Mouse (Mus musculus): ENCODE measurements around the gene Cd93. TPM values are rescaled to one million over a fixed set of nuclear protein-coding genes. Genes with fewer than 3 reads are reported as not detected.

Cd93 gene
- polyA plus RNA-seq, 1 experiment from 2014 or later, result 5.9 TPM

- H3K9me3 ChIP-seq (replicated peaks), result no peaks in the 10 kb centered on the region
- no peak overlapping the region for H3K4me2 ChIP-seq
- H3K9ac ChIP-seq, result no peak overlapping the region
- H3K4me1 ChIP-seq, result no peaks in the 10 kb centered on the region
- no peak overlapping the region for H3K27ac ChIP-seq
- no peaks in the 10 kb centered on the region for H3K27me3 ChIP-seq
- ATAC-seq, result no peak
- H3K36me3 ChIP-seq (ENCODE audit: poor library complexity, severe bottlenecking), result no peaks in the 10 kb centered on the region
- no peak overlapping the region for H3K4me3 ChIP-seq
These were observed 12.0 kb upstream of the Cd93 start for GRCm38 (mm10) chr2:148455341-148455740.

DNA sequence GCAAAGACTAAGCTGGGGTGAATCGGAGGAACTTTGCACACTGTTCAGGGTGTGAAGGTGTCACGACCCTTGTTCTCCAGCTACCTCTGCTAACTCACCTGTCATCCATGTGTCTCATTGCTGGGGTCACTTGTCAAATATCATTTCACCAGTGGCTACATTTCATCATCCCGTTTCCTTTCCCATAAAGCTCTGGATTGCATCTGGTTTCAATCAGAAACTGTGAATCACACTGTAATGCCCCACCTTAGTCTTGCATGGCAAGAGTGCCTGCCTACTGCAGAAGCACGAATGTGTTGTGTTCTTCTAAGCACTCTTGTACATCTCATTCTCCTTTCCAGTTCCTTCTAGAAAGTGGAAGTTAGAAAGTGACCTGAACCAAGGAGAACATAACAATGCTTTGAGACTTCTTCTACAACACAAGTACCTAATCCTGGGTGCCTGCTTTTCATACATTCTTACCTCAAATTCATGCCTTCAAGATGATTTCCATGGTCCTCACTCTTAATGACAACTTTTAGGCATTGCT is 10.7 kb upstream of the Cd93 start:
- no peak overlapping the region for H3K4me2 ChIP-seq
- H3K27me3 ChIP-seq, result no peaks in the 10 kb centered on the region
- no peaks in the 10 kb centered on the region for H3K36me3 ChIP-seq (ENCODE audit: poor library complexity, severe bottlenecking)
- WGBS, result 82% methylated on average over 4 of the region's 4 CpGs
- no peaks in the 10 kb centered on the region for H3K9me3 ChIP-seq (replicated peaks)
- H3K27ac ChIP-seq, result no peak overlapping the region
- H3K4me3 ChIP-seq, result no peak overlapping the region
- H3K9ac ChIP-seq, result no peak overlapping the region
- ATAC-seq, result no peak
- no peaks in the 10 kb centered on the region for H3K4me1 ChIP-seq

GRCm38 (mm10) chr2:148453061-148453460 is 9.7 kb upstream of the Cd93 start:
- 87% methylated on average over 3 of the region's 3 CpGs for WGBS
- H3K9ac ChIP-seq, result no peak overlapping the region
- ATAC-seq, result no peak

GRCm38 (mm10) chr2:148451498-148451897 is 8.1 kb upstream of the Cd93 start:
- Histone ChIP-seq H3K4me3 (no peak overlapping the region), H3K9ac (no peak overlapping the region), H3K4me1 (no peaks in the 10 kb centered on the region), H3K36me3 (ENCODE audit: poor library complexity, severe bottlenecking) (no peaks in the 10 kb centered on the region), H3K27ac (no peak overlapping the region), H3K4me2 (no peak overlapping the region), H3K27me3 (no peaks in the 10 kb centered on the region), H3K9me3 (replicated peaks) (no peaks in the 10 kb centered on the region)
- 70% methylated on average over 5 of the region's 5 CpGs for WGBS
- ATAC-seq, result no peak

More at GRCm38 (mm10) chr2:148453061-148453460, 9.7 kb upstream of the Cd93 start:
- H3K36me3 ChIP-seq (ENCODE audit: poor library complexity, severe bottlenecking), result no peaks in the 10 kb centered on the region
- H3K9me3 ChIP-seq (replicated peaks), result no peaks in the 10 kb centered on the region
- no peaks in the 10 kb centered on the region for H3K27me3 ChIP-seq
- H3K4me1 ChIP-seq, result no peaks in the 10 kb centered on the region
- no peak overlapping the region for H3K4me2 ChIP-seq
- H3K27ac ChIP-seq, result no peak overlapping the region
- H3K4me3 ChIP-seq, result no peak overlapping the region

GRCm38 (mm10) chr2:148450616-148451015 is 7.3 kb upstream of the Cd93 start:
- no peak for ATAC-seq
- no peak overlapping the region for H3K9ac ChIP-seq
- H3K4me2 ChIP-seq, result no peak overlapping the region
- H3K36me3 ChIP-seq (ENCODE audit: poor library complexity, severe bottlenecking), result no peaks in the 10 kb centered on the region
- no peaks in the 10 kb centered on the region for H3K4me1 ChIP-seq
- no peaks in the 10 kb centered on the region for H3K9me3 ChIP-seq (replicated peaks)
- no peak overlapping the region for H3K27ac ChIP-seq
- H3K27me3 ChIP-seq, result no peaks in the 10 kb centered on the region
- WGBS, result 95% methylated on average over 5 of the region's 5 CpGs
- no peak overlapping the region for H3K4me3 ChIP-seq

DNA sequence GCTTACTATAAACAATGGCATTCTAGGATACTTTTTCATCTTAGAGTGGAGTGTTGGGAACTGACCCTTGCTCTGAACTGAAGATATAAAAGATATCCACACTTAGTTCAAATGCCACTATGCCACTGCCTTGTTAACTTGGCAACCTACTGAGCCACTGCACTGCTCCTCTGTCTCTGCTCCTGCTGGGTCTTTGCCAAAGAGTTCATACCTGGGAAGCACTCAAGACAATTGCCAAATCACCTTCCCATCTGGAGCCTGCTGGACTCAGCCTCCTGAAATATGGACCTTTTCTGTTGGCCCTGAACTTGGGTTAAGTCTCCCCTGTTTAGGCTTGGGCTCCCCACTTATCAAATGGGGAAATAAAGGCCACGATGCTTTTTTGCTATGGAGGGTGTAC is 6.3 kb upstream of the Cd93 start:
- Histone ChIP-seq H3K36me3 (ENCODE audit: poor library complexity, severe bottlenecking) (no peaks in the 10 kb centered on the region), H3K27ac (no peak overlapping the region), H3K9me3 (replicated peaks) (no peaks in the 10 kb centered on the region), H3K27me3 (no peaks in the 10 kb centered on the region), H3K4me2 (no peak overlapping the region), H3K9ac (no peak overlapping the region), H3K4me3 (no peak overlapping the region), H3K4me1 (no peaks in the 10 kb centered on the region)
- WGBS, result 93% methylated on average over 1 of the region's 1 CpGs
- ATAC-seq, result no peak

DNA sequence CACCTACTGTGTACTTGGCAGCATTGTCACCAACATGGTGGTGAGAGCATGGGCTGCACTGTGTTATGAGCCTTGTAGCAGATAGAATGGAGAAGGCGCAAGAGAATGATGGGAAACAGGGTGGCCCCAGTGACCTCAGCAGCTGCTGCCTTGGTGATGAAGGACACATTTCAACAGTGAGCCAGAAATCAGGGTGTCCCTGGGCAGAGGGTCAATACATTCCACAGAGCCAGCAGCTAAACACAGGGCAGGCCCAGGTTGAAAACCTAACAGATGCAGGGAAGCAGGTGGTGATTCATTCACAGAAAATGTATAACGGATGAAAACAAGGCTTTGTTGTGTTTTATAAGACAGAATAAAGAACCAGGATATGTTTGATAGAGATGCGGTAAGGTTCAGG is 3.1 kb upstream of the Cd93 start:
- no peaks in the 10 kb centered on the region for H3K36me3 ChIP-seq (ENCODE audit: poor library complexity, severe bottlenecking)
- no peak overlapping the region for H3K27ac ChIP-seq
- H3K9me3 ChIP-seq (replicated peaks), result no peaks in the 10 kb centered on the region
- H3K4me2 ChIP-seq, result no peak overlapping the region
- H3K4me3 ChIP-seq, result no peak overlapping the region
- H3K9ac ChIP-seq, result no peak overlapping the region
- no peak for ATAC-seq
- no peaks in the 10 kb centered on the region for H3K4me1 ChIP-seq
- 83% methylated on average over 3 of the region's 3 CpGs for WGBS
- H3K27me3 ChIP-seq, result no peaks in the 10 kb centered on the region

DNA sequence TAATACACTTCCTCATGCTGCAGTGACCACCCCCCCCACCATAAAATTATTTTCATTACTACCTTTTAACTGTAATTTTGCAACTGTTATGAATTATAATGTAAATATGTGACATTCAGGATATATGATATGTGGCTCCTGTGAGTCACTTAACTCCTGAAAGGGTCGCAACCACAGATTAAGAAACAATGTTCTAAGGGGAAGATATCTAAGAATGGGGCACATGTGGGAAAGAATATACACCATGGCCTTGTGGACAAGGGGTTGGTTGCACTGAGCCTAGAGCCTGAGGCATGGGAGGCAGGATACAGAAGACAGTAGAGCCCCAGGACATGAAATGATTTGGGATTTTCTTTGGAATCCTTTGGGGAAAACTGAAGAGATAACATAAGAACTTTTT is 2.3 kb upstream of the Cd93 start:
- no peak for ATAC-seq
- no peak overlapping the region for H3K9ac ChIP-seq
- 98% methylated on average over 1 of the region's 1 CpGs for WGBS
- no peak overlapping the region for H3K27ac ChIP-seq
- H3K27me3 ChIP-seq, result no peaks in the 10 kb centered on the region
- no peaks in the 10 kb centered on the region for H3K36me3 ChIP-seq (ENCODE audit: poor library complexity, severe bottlenecking)
- H3K9me3 ChIP-seq (replicated peaks), result no peaks in the 10 kb centered on the region
- H3K4me1 ChIP-seq, result no peaks in the 10 kb centered on the region
- H3K4me3 ChIP-seq, result no peak overlapping the region
- no peak overlapping the region for H3K4me2 ChIP-seq

DNA sequence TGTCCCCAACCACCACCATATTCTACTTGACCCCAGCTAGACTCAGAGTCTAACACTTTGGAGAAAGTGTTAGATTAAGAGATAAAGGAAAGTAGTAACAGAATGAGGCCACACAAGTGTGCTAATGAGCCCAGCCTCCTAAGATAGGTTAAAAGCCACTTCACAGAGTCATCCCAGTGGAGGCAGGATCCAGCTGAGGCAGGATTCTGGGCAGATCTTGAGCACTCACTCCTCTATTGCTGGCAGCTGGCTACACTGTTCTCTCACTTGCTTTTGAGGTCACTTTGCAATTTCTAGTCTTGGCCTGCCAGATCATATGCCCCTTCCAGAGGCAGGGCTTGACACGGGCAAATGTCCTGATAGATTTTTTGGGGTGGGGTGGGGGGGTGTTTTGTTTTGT is 1.1 kb upstream of the Cd93 start:
- no peak overlapping the region for H3K9ac ChIP-seq
- 81% methylated on average over 1 of the region's 1 CpGs for WGBS
- ATAC-seq, result no peak
- no peak overlapping the region for H3K4me2 ChIP-seq
- H3K4me3 ChIP-seq, result no peak overlapping the region
- H3K27ac ChIP-seq, result no peak overlapping the region
- H3K27me3 ChIP-seq, result no peaks in the 10 kb centered on the region
- H3K36me3 ChIP-seq (ENCODE audit: poor library complexity, severe bottlenecking), result no peaks in the 10 kb centered on the region
- H3K4me1 ChIP-seq, result no peaks in the 10 kb centered on the region
- H3K9me3 ChIP-seq (replicated peaks), result no peaks in the 10 kb centered on the region

- Histone ChIP-seq H3K9ac (no peak overlapping the region; the same call in 1 of the 2 replicates), H3K4me2 (no peak overlapping the region), H3K4me3 (no peak overlapping the region), H3K27ac (no peak overlapping the region), H3K36me3 (ENCODE audit: poor library complexity, severe bottlenecking) (no peaks in the 10 kb centered on the region), H3K4me1 (no peaks in the 10 kb centered on the region), H3K27me3 (no peaks in the 10 kb centered on the region), H3K9me3 (replicated peaks) (no peaks in the 10 kb centered on the region)
- WGBS, result 90% methylated on average over 4 of the region's 4 CpGs
- ATAC-seq, result no peak
These were observed 653 bp downstream of the Cd93 start for GRCm38 (mm10) chr2:148442710-148443109.

GRCm38 (mm10) chr2:148442172-148442571 is 1.2 kb downstream of the Cd93 start:
- Histone ChIP-seq H3K4me3 (no peak overlapping the region), H3K27me3 (no peaks in the 10 kb centered on the region), H3K9ac (no peak overlapping the region), H3K27ac (no peak overlapping the region), H3K4me2 (no peak overlapping the region), H3K36me3 (ENCODE audit: poor library complexity, severe bottlenecking) (no peaks in the 10 kb centered on the region), H3K4me1 (no peaks in the 10 kb centered on the region), H3K9me3 (replicated peaks) (no peaks in the 10 kb centered on the region)
- ATAC-seq, result 0 out of 2 replicates have a peak, but pooled peaks have one; percentile 36
- 66% methylated on average over 4 of the region's 4 CpGs for WGBS

- 91% methylated on average over 10 of the region's 10 CpGs for WGBS
- Histone ChIP-seq H3K9me3 (replicated peaks) (no peaks in the 10 kb centered on the region), H3K4me3 (no peak overlapping the region), H3K4me1 (no peaks in the 10 kb centered on the region), H3K36me3 (ENCODE audit: poor library complexity, severe bottlenecking) (no peaks in the 10 kb centered on the region), H3K4me2 (no peak overlapping the region), H3K27me3 (no peaks in the 10 kb centered on the region), H3K27ac (no peak overlapping the region), H3K9ac (no peak overlapping the region)
- no peak for ATAC-seq
These were observed 1.9 kb downstream of the Cd93 start for GRCm38 (mm10) chr2:148441421-148441820.

DNA sequence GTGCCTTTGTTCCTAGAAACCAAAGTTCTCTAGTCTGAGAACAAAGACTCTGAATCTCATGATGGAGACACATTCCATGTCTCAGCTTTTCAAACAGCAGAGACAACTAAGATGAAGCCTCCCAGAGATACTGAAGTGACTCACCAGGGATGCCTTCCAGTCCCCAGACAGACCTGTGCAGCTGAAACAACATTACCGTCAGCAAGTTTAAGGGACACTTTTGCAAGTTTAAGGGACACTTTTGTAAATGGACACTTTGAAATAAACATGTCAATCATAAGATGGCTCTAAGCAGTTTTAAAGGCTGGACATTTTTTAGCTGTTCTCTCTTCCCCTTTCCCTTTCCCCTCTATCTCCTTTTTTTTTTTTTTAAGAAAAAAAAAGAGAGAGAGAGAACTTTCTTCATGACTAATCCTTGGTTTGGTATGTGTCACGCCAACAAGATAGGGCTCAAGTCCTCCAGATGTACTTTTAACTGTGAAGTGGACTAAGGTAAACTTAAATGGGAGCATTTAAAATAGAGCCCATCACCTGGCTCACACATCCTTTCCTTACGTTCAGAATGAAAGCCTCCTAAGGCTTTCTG is 3.6 kb downstream of the Cd93 start:
- no peak for ATAC-seq
- no peak overlapping the region for H3K27ac ChIP-seq
- H3K27me3 ChIP-seq, result no peaks in the 10 kb centered on the region
- WGBS, result 80% methylated on average over 3 of the region's 3 CpGs
- no peak overlapping the region for H3K4me2 ChIP-seq
- H3K9ac ChIP-seq, result no peak overlapping the region
- H3K36me3 ChIP-seq (ENCODE audit: poor library complexity, severe bottlenecking), result no peaks in the 10 kb centered on the region
- H3K9me3 ChIP-seq (replicated peaks), result no peaks in the 10 kb centered on the region
- no peak overlapping the region for H3K4me3 ChIP-seq
- H3K4me1 ChIP-seq, result peaks cover 2% of the 10 kb centered on the region; the same call in 1 of the 2 replicates

All from forebrain, embryonic 13.5 days (tissue).